Mouse (Mus musculus): Measurements from ENCODE around the gene Defb36.

Defb36 gene

DNA sequence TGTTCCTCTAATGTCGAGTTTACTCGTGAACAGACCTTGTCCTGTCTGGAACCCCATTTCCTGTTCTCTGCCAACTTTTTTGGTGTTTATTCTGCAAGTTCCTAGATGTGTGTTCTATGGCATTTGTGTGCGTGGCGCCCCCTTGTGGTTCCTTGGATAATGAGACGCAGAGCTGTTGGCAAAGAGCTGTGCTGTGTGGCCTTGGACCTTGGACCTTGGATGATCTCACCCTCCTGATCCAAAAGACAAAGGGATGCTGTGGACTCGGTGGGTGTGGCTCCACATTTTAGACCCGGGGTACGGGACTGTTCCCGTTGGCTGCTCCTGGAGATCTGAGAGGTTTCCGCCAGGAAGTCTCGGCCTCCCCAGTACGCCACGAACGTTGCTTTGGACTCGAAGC, at the start of gene Defb36:
Gene Defb36 (plus strand): TSS at position 271 of the 400 bp plus-strand sequence.
- peak; percentile 81 for DNase-seq (ENCODE audit: low read depth, low spot score)

GRCm38 (mm10) chr2:152556655-152557054, 47.5 kb upstream of the Defb36 start:
- no peak for DNase-seq (ENCODE audit: low read depth, low spot score)

GRCm38 (mm10) chr2:152569038-152569437, 35.1 kb upstream of the Defb36 start, which contains the start of gene Gm17416:
Gm17416 (plus strand) TSS chr2:152569338.
- DNase-seq (ENCODE audit: low read depth, low spot score): no peak

- no peak for DNase-seq (ENCODE audit: low read depth, low spot score)
These were observed 34.2 kb upstream of the Defb36 start for GRCm38 (mm10) chr2:152569881-152570280.

DNA sequence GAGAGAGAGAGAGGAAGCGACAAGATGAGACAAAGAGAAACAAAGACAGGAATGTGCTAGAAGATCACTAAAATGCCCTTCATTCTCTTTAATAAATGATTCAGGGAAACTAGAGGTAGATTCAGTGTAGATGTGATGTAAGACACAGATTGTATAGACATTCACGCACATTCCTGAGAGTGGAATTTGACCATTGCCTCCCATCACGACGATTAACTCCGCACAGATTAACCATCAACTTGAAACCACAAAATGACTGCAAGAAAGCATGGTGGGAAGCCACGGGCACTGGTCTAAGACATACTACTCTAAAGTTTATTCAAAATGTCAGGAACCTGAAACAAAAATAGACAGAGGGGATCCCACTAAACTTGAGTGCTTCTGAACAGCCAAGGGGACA, 33.8 kb upstream of the Defb36 start:
- DNase-seq (ENCODE audit: low read depth, low spot score): no peak

DNA sequence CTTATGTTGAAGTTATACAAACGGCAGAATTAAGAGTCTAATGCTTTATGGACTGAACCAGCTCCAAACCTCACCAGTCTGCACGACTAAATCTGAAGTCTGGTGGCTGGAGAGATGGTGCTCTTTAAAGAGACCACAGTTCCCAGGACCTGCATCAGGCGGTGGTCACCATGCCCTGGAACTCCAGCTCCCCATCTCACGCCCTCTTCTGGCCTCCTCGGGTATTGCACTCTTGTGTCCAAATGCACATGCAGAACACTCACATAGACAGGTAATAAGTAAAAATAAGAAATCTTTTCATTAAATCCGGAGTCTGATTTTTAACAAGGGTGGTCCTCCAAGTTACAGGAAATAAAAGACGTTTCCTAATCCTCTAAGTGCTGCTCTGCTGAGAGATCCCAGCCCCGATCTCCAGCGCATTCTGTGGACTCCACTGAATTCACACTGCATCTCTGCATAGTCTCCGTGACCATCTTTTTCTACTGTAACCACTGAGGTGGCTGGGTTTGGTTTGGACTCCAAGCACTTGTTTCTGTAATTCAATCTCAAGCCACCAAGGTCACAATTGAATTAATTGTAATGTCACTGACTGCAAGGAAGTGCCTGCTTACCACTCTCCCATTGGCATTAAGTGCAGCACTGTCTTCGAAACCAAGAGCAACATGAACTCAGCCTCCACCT, 31.9 kb upstream of the Defb36 start, which contains the start of gene Defb21:
Gene Defb21 (plus strand): TSS at position 631 of the 681 bp plus-strand sequence.
- DNase-seq (ENCODE audit: low read depth, low spot score): peak; percentile 71

GRCm38 (mm10) chr2:152573484-152573883, 30.6 kb upstream of the Defb36 start:
- no peak for DNase-seq (ENCODE audit: low read depth, low spot score)

GRCm38 (mm10) chr2:152580107-152580506, 24.0 kb upstream of the Defb36 start, which contains the start of gene Defb19:
Defb19 (minus strand) TSS chr2:152580312.
- no peak for DNase-seq (ENCODE audit: low read depth, low spot score)

- DNase-seq (ENCODE audit: low read depth, low spot score): no peak
These were observed 23.5 kb upstream of the Defb36 start for GRCm38 (mm10) chr2:152580612-152581011.

- peak; percentile 48 for DNase-seq (ENCODE audit: low read depth, low spot score)
These were observed 17.1 kb upstream of the Defb36 start for GRCm38 (mm10) chr2:152586926-152587560.

GRCm38 (mm10) chr2:152588450-152588849, 15.7 kb upstream of the Defb36 start:
- no peak for DNase-seq (ENCODE audit: low read depth, low spot score)

DNA sequence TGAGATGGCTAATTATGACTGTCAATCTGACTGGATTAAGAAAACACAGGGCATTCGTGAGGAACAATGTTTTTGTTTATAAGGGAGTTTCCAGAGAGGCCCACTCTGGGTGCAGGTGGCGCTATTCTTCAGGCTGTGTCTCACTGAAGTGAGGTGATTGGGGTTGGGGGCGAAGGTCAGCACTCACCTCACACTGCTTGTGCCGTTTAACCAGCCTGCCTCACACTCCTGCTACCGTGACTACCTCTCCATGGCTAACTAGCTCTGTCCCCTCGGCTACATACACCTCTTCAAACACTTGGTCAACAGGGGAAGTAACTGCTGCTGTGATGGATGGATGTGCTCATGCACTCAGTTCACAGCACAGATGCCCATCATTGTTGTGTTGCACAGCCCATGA, 15.1 kb upstream of the Defb36 start:
- no peak for DNase-seq (ENCODE audit: low read depth, low spot score)

DNA sequence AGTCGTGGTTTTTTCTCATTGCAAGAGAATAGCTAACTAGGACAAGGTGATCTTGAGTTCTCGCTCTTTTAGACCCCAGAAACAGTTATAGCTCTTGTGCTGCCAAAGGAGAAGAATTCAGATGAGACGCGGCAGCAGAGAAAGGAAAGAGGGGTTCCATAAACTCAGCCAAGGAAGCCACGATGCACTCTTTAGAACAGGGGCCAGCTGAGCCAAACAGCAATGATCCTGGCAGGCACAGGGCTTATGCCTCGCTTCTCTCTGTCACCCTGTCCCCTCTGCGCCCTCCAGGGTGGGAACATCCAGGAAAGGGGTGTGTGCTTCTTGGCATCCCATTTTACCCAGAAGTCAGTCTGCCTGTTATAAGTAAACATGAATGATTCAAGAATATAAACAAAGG, 4.8 kb upstream of the Defb36 start, which contains the start of gene Defb45:
Gene Defb45 (minus strand): TSS at position 101 of the 400 bp plus-strand sequence.
- DNase-seq (ENCODE audit: low read depth, low spot score): no peak

DNA sequence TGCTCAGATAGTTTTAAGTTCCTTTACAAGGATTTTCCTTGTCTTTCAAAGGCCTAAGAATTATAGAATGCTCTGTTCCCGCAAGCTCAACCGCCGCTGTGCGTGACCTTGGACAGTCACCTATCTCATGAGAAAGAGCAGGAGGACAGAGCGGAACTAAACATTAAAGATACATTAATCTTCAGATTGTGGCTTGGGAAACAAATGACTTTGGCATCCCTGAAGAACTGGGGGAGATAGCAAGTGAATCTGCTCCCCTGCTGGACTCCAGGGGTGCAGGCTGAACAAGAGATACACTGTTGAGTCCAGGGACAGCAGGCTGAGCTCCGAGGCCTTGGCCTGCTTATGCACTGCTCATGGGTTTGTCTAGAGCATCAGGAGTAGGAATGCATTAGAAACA, 4.1 kb upstream of the Defb36 start:
- DNase-seq (ENCODE audit: low read depth, low spot score): no peak

- peak; percentile 44 for DNase-seq (ENCODE audit: low read depth, low spot score)
These were observed 2.7 kb upstream of the Defb36 start for GRCm38 (mm10) chr2:152601275-152601960.

- DNase-seq (ENCODE audit: low read depth, low spot score): no peak
These were observed 3.6 kb downstream of the Defb36 start for GRCm38 (mm10) chr2:152607746-152608145.

DNA sequence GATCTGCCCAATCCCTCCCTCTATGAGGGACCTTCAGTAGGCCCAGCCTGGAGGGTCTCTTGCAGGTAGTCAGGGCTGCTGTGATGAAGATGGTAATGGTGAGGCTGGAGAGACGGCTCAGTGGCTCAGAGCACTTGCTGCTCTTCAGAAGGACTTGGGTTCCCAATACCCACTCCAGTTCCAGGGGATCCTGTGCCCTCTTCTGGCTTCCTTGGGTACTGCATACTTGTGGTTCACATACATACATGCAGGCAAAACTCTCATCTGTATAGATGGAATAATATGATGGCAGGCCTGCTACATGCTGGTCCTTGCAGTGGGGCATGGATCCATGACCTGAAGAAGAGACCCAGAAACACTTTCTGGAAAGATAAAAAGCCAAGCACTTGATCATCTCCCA, 4.6 kb downstream of the Defb36 start:
- DNase-seq (ENCODE audit: low read depth, low spot score): peak; percentile 74

DNA sequence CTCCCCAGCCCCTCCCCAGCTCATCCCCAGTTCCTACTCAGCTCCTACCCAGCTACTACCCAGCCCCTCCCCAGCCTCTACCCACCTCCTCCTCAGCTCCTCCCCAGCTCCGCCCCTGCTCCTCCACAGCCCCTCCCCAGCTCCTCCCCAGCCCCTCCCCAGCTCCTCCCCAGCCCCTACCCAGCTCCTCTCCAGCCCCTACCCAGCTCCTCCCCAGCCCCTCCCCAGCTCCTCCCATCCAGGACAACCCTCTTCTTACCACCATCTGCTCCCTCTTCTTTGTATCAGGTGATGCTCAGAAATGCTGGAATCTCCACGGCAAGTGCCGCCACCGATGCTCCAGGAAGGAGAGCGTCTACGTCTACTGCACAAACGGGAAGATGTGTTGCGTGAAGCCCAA, 8.1 kb downstream of the Defb36 start:
- peak; percentile 75 for DNase-seq (ENCODE audit: low read depth, low spot score)

DNA sequence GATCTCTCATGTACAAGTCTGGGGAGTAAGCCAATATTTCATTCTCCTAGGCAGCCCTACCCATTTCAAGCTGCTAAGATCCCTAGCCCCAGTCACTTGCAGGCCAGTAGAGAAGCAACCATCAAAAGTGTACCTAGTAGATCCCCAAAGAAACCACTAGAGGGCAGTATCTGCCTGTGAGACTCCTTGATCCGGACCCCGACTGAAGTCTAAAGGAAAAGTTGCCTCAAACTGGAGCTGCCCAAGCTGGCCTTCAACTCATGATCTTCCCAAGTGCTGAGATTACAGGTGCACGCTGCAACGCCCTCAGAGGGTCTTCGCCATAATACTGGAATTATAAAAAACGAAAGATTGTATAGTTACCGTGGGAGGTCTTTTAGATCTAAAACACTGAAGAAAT, 11.4 kb downstream of the Defb36 start:
- DNase-seq (ENCODE audit: low read depth, low spot score): peak; percentile 83

- DNase-seq (ENCODE audit: low read depth, low spot score): no peak
These were observed 12.3 kb downstream of the Defb36 start for GRCm38 (mm10) chr2:152616470-152616869.

DNA sequence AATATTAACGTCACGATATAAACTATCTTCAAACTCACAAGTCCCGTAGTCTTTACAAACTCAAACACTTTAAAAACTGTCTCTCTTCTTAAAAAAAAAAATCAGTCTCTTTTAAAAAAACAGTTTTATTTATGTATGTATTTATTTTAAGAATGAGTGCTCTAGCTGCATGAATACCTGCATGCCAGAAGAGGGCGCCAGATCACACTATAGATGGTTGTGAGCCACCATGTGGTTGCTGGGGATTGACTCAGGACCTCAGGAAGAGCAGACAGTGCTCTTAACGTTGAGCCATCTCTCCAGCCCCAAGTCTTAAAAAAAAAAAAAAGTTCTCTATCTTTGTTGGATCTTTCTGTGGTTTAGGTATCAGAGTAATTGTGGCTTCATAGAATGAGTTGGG, 13.2 kb downstream of the Defb36 start:
- peak; percentile 74 for DNase-seq (ENCODE audit: low read depth, low spot score)

- DNase-seq (ENCODE audit: low read depth, low spot score): no peak
These were observed 16.4 kb downstream of the Defb36 start for GRCm38 (mm10) chr2:152620367-152621134.
